Mouse (Mus musculus) heart, embryonic 11.5 days (tissue): Measurements from ENCODE around the gene Gm27179. TPM values are rescaled to one million over a fixed set of nuclear protein-coding genes. Genes with fewer than 3 reads are reported as not detected.

ENCODE experiments used
- polyA plus RNA-seq: library from polyadenylated mRNA; unstranded; fragments of >200 nt; fragmentation: Nextera tagmentation; extraction: Ambion mirVana; gene quantifications from 2 replicates; pipeline ENCODE4 v1.2.1, GENCODE M21; 2014

Gm27179 gene
- polyA plus RNA-seq, 1 experiment from 2014 or later: not detected

Other genes starting within 250 kb of the Gm27179 start
- 0.11 TPM in 1 of 2 replicates, not detected in the other for gene Synb, start 218.2 kb downstream of the Gm27179 start, polyA plus RNA-seq
- gene Gm16867, start 9.2 kb downstream of the Gm27179 start, polyA plus RNA-seq: not detected in 2 replicates
- gene Entpd4b, start 42.9 kb upstream of the Gm27179 start, polyA plus RNA-seq: 18.8 and 22.1 TPM in 2 replicates